Mouse (Mus musculus): ENCODE data around the gene Gm20695.

DNA sequence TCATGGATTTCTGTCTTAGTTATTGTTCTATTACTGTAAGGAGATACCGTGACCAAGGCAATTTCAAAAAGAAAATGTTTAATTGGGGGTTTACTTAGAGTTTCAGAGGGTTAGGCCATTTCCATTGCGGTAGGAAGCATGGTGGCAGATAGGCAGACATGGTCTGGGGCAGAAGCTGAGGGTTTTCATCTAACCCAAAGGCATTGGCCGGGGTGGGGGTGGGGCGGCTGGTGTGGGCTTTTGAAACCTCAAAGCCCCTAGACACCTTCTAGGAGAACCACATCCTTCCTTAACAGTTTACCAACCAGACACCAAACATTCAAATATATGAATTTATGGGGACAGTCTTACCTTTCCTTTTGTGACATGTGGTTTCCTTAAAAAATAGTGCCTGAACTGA lies 25.2 kb upstream of the Gm20695 start:
- no peak for TF ChIP-seq CTCF (IDR thresholded peaks at IDR 0.05; ENCODE audit: borderline replicate concordance, insufficient read depth, low read length)
- TF ChIP-seq POLR2A (IDR thresholded peaks at IDR 0.05; ENCODE audit: low read depth, low read length): no peak
